Mouse (Mus musculus): ENCODE measurements at regions not wholly inside any gene's neighbourhood (a gene's known extent, or its start where the extent isn't known, plus 50 kb on each side); places are given as distances from the start of the nearest gene placed in this dataset.

- in situ Hi-C loops (cut with MseI, MboI) = loop anchor here (5.0 to 10.0 kb wide), 2 partner anchors 54 to 137 kb away; partner anchors contain the start of gene Gm12248 (in 1 of the 2)
These were observed 50.6 kb upstream of the Larp1 start for GRCm38 (mm10) chr11:57958233-57958632.

- in situ Hi-C loops (cut with MseI, MboI) = loop anchor here (5.0 to 10.0 kb wide), 2 partner anchors 55 to 138 kb away; partner anchors contain the start of gene Gm12248 (in 1 of the 2)
These were observed 52.0 kb upstream of the Larp1 start for GRCm38 (mm10) chr11:57956909-57957308.

GRCm38 (mm10) chr11:57956076-57956475, 52.8 kb upstream of the Larp1 start:
- in situ Hi-C loops (cut with MseI, MboI) = loop anchor here (5.0 to 10.0 kb wide), 2 partner anchors 56 to 139 kb away; partner anchors contain the start of gene Gm12248 (in 1 of the 2)

GRCm38 (mm10) chr11:57955476-57955875, 53.4 kb upstream of the Larp1 start:
- in situ Hi-C loops (cut with MseI, MboI) = loop anchor here (5.0 to 10.0 kb wide), 2 partner anchors 57 to 139 kb away; partner anchors contain the start of gene Gm12248 (in 1 of the 2)

GRCm38 (mm10) chr11:57954510-57955184, 54.2 kb upstream of the Larp1 start:
- in situ Hi-C loops (cut with MseI, MboI) = loop anchor here (5.0 to 10.0 kb wide), 3 partner anchors 58 to 140 kb away; partner anchors contain the start of gene Gm12248 (in 2 of the 2)

GRCm38 (mm10) chr11:57953694-57954093, 55.2 kb upstream of the Larp1 start:
- in situ Hi-C loops (cut with MseI, MboI) = loop anchor here (5.0 to 10.0 kb wide), 2 partner anchors 139 to 141 kb away; partner anchors contain the start of gene Gm12248 (in 2 of the 2)

- in situ Hi-C loops (cut with MseI, MboI) = loop anchor here (5.0 to 10.0 kb wide), 2 partner anchors 140 to 142 kb away; partner anchors contain the start of gene Gm12248 (in 2 of the 2)
These were observed 56.2 kb upstream of the Larp1 start for GRCm38 (mm10) chr11:57952619-57953018.

GRCm38 (mm10) chr11:57951541-57952326, 57.1 kb upstream of the Larp1 start:
- in situ Hi-C loops (cut with MseI, MboI) = loop anchor here (5.0 to 10.0 kb wide), 2 partner anchors 141 to 143 kb away; partner anchors contain the start of gene Gm12248 (in 2 of the 2)

- in situ Hi-C loops (cut with MseI, MboI) = loop anchor here (5.0 to 10.0 kb wide), 2 partner anchors 141 to 144 kb away; partner anchors contain the start of gene Gm12248 (in 2 of the 2)
These were observed 57.9 kb upstream of the Larp1 start for GRCm38 (mm10) chr11:57950989-57951388.

GRCm38 (mm10) chr11:57949067-57949466, 59.8 kb upstream of the Larp1 start:
- in situ Hi-C loops (cut with MseI, MboI) = no loop called here

GRCm38 (mm10) chr11:57947347-57947746, 61.5 kb upstream of the Larp1 start:
- in situ Hi-C loops (cut with MseI, MboI) = no loop called here

- in situ Hi-C loops (cut with MseI, MboI) = no loop called here
These were observed 74.4 kb upstream of the Larp1 start for GRCm38 (mm10) chr11:57934391-57934850.

- in situ Hi-C loops (cut with MseI, MboI) = no loop called here
These were observed 75.8 kb upstream of the Larp1 start for GRCm38 (mm10) chr11:57933065-57933464.

- in situ Hi-C loops (cut with MseI, MboI) = no loop called here
These were observed 79.4 kb upstream of the Larp1 start for GRCm38 (mm10) chr11:57929506-57929905.

- in situ Hi-C loops (cut with MseI, MboI) = no loop called here
These were observed 87.6 kb upstream of the Hand1 start for GRCm38 (mm10) chr11:57920263-57920662.

- in situ Hi-C loops (cut with MseI, MboI) = loop anchor here (5.0 kb wide), 2 partner anchors 51 to 91 kb away; no protein-coding TSS in a partner anchor
These were observed 85.9 kb upstream of the Hand1 start for GRCm38 (mm10) chr11:57918447-57919059.

GRCm38 (mm10) chr11:57917974-57918373, 85.4 kb upstream of the Hand1 start:
- in situ Hi-C loops (cut with MseI, MboI) = loop anchor here (5.0 kb wide), 2 partner anchors 51 to 91 kb away; no protein-coding TSS in a partner anchor

GRCm38 (mm10) chr11:57916016-57916415, 83.4 kb upstream of the Hand1 start:
- in situ Hi-C loops (cut with MseI, MboI) = loop anchor here (5.0 kb wide), 2 partner anchors 49 to 89 kb away; no protein-coding TSS in a partner anchor

- in situ Hi-C loops (cut with MseI, MboI) = no loop called here
These were observed 81.4 kb upstream of the Hand1 start for GRCm38 (mm10) chr11:57913801-57914560.

- in situ Hi-C loops (cut with MseI, MboI) = no loop called here
These were observed 80.5 kb upstream of the Hand1 start for GRCm38 (mm10) chr11:57913020-57913699.

Data from mouse trophoblast stem cell (cell line).